Comparison of ENCODE assay signal across 9 mouse cellular contexts in the genomic region with DNA sequence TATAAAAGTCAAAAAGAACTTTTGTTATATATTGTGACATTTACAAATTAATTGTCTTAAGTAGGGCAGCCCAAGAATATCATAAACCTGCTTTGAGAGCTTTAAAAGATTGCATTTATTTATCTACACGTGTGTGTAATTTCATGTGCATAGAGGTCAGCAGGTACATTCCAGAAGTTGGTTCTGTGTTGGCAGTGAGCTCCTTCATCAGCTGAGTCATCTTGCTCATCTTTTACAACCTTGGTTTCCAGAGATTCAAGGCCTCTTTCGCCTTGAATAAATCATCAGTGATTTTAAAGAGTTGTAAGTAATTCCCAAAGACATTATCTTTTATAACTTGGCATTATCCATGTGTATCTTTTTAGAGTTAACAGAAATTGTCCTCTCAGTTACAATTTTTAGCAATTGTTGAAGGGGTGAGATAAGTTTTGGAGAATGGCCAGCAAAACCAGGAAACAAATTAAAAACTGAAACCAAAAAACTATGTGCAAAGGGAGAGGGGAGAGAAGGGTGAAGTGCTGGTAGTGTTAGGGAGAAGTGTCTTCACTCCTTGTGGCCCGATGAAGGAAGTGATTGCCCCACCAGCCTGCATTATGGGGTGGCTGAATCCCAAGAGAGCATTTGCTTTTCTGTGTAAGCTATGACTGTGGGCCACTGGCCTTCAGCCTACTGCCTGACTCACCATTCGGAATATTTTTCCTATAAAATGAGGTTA. TPM values are rescaled to one million over a fixed set of nuclear protein-coding genes. Genes with fewer than 3 reads are reported as not detected.
DNase-seq lines count a peak whose midpoint lies in the region; TF ChIP-seq lines count a peak whose summit lies in the region.
"Had no signal": no experiment of that assay in that cellular context is flagged by ENCODE, and none has a peak within 500 bp of the region (broad histone marks: within the 10 kb centered on the region; RNA-seq: fewer than 3 reads in every experiment).

No protein-coding gene starts in this region.

- peak; percentile 49 for DNase-seq in gastrocnemius, adult 2 months
- no peak for DNase-seq in gastrocnemius, adult 8-10 months (ENCODE audit: low spot score in 2 of 2)
- peak; percentile 7 for DNase-seq in lung, postnatal 10 days
- no peak for DNase-seq in lung, postnatal 14 days
- DNase-seq in embryo, embryonic 9.5 days (ENCODE audit: extremely low spot score), result no peak
- no peak for DNase-seq in layer of hippocampus, adult 8-10 months (ENCODE audit: low spot score in 2 of 2)

- peak overlapping the region; percentile 38 for H3K4me3 ChIP-seq in gastrocnemius, adult 2 months
- no peak overlapping the region for H3K4me3 ChIP-seq in bone marrow macrophage, adult 2 months (ENCODE audit: insufficient read depth, low read length)
- no peak overlapping the region for H3K4me3 ChIP-seq in myocyte
- H3K4me3 ChIP-seq: limb, embryonic 15.5 days had no signal

- H3ac ChIP-seq in myocyte (ENCODE audit: control insufficient read depth, insufficient read length), result no peak overlapping the region

- peaks cover 55% of the 10 kb centered on the region for H3K79me2 ChIP-seq in myocyte (ENCODE audit: control insufficient read depth, insufficient read depth)

- no peak for TF ChIP-seq CTCF in gastrocnemius, adult 2 months (IDR thresholded peaks at IDR 0.05)
- no peak for TF ChIP-seq CTCF in bone marrow macrophage, adult 2 months (IDR thresholded peaks at IDR 0.05; ENCODE audit: low read depth, low read length)

- H3K27me3 ChIP-seq in myocyte (ENCODE audit: control insufficient read depth, insufficient read depth, insufficient read length), result no peaks in the 10 kb centered on the region
- H3K27me3 ChIP-seq: limb, embryonic 15.5 days had no signal

- no peaks in the 10 kb centered on the region for H3K36me3 ChIP-seq in myocyte (ENCODE audit: control insufficient read depth, insufficient read depth)
- H3K36me3 ChIP-seq: limb, embryonic 15.5 days had no signal

- peak overlapping the region; percentile 74 for H3K27ac ChIP-seq in gastrocnemius, adult 2 months
- H3K27ac ChIP-seq in bone marrow macrophage, adult 2 months (ENCODE audit: insufficient read depth, low read depth, low read length), result peak overlapping the region; percentile 35; the same call in 1 of the 2 replicates
- H3K27ac ChIP-seq: limb, embryonic 15.5 days had no signal

- TF ChIP-seq POLR2A in bone marrow macrophage, adult 2 months (IDR thresholded peaks at IDR 0.05; ENCODE audit: borderline replicate concordance, low read depth, low read length), result no peak
- no peak for TF ChIP-seq POLR2A in myocyte (IDR thresholded peaks at IDR 0.05; ENCODE audit: insufficient read length, low read depth)

- intact Hi-C loops in gastrocnemius, adult 2 months (cut with DNase I), result loop anchor here (5.0 kb wide), 1 partner anchor 42 kb away; the partner anchor contains the start of gene Lgr4

- H3K4me2 ChIP-seq in myocyte (ENCODE audit: low read depth), result peak overlapping the region; percentile 99
- H3K4me2 ChIP-seq: limb, embryonic 15.5 days had no signal

- H3K4me1 ChIP-seq in bone marrow macrophage, adult 2 months (ENCODE audit: control insufficient read depth, insufficient read depth, low read length), result peaks cover 7% of the 10 kb centered on the region

TF ChIP-seq in myocyte, 11 proteins besides CTCF, POLR2A, EP300 and RAD21:
- TF ChIP-seq MAX (IDR thresholded peaks at IDR 0.05; ENCODE audit: low read depth) (no peak), MYOD1 (IDR thresholded peaks at IDR 0.05; ENCODE audit: control insufficient read depth in 1 of 3, insufficient read length in 2 of 3, low read depth in 2 of 3) (no peak), TCF12 (IDR thresholded peaks at IDR 0.05; ENCODE audit: insufficient read depth, poor library complexity, severe bottlenecking) (no peak), TCF3 (IDR thresholded peaks at IDR 0.05; ENCODE audit: insufficient read length, low read depth) (no peak), REST (IDR thresholded peaks at IDR 0.05; ENCODE audit: insufficient read depth, insufficient read length) (no peak), SRF (IDR thresholded peaks at IDR 0.05; ENCODE audit: control insufficient read depth, insufficient read length, low read depth) (no peak), CEBPB (IDR thresholded peaks at IDR 0.05; ENCODE audit: insufficient read depth, poor library complexity, severe bottlenecking) (peak; percentile 72)

RNA-seq across cellular contexts. Expression of gene Lgr4, which starts 41.4 kb away (rescaled TPM):
- 10 to 100 TPM; 28.9 to 30.4 TPM for total RNA-seq in gastrocnemius, adult 2 months (2021)
- total RNA-seq in gastrocnemius, adult 8-10 months (2022), result 10 to 100 TPM; 28.4 to 33.1 (median 32.1) TPM
- polyA plus RNA-seq in bone marrow macrophage, adult 2 months (2012; ENCODE audit: insufficient read depth, insufficient read length, missing spikeins), result 0.21 and 0.43 TPM in 2 replicates
- 3.8 TPM for polyA plus RNA-seq in myocyte (2012; fragmentation: generic; extraction: Trizol)
- 10 to 100 TPM; 24.2 to 33.3 (median 29.2) TPM for total RNA-seq in layer of hippocampus, adult 8-10 months (2022)

RNA-seq across cellular contexts. Expression of gene Ccdc34, which starts 58.8 kb away (rescaled TPM):
- 1 to 10 TPM; 2.5 to 3.2 TPM for total RNA-seq in gastrocnemius, adult 2 months (2021)
- total RNA-seq in gastrocnemius, adult 8-10 months (2022), result 1 to 10 TPM; 1.9 to 2.8 (median 2.4) TPM
- polyA plus RNA-seq in bone marrow macrophage, adult 2 months (2012; ENCODE audit: insufficient read depth, insufficient read length, missing spikeins), result 22.2 and 35.5 TPM in 2 replicates
- polyA plus RNA-seq in myocyte (2012; fragmentation: generic; extraction: Trizol), result 11.0 TPM
- 10 to 100 TPM; 13.4 to 16.5 (median 15.5) TPM for total RNA-seq in layer of hippocampus, adult 8-10 months (2022)

Comparison
In these comparisons a context has a peak if more than half of its experiments do, and no peak if none do; other contexts are left out.
1. DNase-seq: peak in gastrocnemius, adult 2 months (single experiment) and lung, postnatal 10 days (single experiment); none in gastrocnemius, adult 8-10 months (0 of 2), lung, postnatal 14 days (single experiment), embryo, embryonic 9.5 days (single experiment) and layer of hippocampus, adult 8-10 months (0 of 2).